Mouse (Mus musculus): ENCODE data around the gene Mrrf.

The Mrrf gene

DNA sequence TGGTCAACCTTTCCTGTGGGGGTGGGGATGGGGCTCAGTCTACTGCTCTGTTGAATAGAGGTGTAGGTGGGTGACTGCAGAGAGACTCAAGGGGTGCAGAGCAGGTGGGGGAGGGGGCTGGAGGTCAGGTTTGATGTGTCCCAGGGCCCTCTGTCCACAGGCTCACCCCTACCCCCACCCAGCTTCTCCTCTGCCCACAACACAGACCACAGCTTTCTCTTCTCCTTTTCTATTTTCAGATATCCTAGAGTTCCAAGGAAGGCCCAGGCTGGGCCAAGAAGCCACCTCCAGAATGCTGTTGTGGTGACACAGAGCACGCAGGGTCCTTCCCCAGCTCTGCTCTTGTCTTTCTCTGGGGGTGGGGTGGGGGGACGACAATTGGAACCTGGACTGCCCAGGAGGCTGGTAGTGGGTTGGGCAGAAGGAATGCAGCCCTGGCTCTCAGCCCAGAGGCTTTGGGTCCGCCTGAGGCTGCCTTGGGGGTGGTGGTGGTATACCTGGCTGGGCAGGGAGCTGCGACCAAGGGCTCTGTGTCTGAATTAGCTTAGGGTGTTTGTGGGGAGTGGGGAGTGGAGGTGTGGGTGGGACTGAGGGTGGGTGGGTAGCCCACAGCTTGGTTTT lies 80.9 kb downstream of the Mrrf start:
- in situ Hi-C loops (cut with MboI; ENCODE audit: low pct_unique_long_range_greater_than_20kb in 1 of 2, low sequenced_read_pairs in 2 of 2, unreplicated experiment in 1 of 2), result loop anchor here in 1 of 2 experiments (10.0 kb wide), 1 partner anchor 212 kb away; no protein-coding TSS in a partner anchor

DNA sequence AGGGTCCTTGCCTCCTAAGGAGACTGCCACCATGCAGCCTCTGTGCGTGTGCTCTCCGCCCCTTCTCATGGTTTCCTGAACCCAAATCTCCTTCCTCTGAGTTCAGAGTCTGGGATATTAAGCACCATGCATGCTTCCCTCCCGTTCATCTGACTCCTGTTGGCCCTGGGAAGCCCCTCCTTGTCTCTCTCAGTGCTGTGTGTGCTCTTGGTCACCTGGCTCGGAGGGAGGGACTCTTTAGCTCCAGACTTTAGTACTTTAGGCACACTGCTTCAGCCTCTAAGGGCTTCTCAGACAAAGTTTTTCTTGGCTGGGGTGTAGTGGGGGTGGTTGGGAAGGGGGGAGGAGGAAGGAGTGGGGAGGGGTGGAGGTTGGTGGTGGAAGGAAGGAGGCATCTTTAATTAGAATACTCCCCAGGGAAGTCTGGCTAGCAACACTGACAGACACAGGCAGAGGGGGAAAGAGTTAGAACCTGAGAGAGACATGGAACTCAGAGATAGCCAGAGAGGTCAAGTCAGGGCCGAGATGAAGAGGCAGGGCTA lies 81.6 kb downstream of the Mrrf start:
- in situ Hi-C loops (cut with MboI; ENCODE audit: low pct_unique_long_range_greater_than_20kb in 1 of 2, low sequenced_read_pairs in 2 of 2, unreplicated experiment in 1 of 2), result loop anchor here in 1 of 2 experiments (10.0 kb wide), 1 partner anchor 213 kb away; no protein-coding TSS in a partner anchor

DNA sequence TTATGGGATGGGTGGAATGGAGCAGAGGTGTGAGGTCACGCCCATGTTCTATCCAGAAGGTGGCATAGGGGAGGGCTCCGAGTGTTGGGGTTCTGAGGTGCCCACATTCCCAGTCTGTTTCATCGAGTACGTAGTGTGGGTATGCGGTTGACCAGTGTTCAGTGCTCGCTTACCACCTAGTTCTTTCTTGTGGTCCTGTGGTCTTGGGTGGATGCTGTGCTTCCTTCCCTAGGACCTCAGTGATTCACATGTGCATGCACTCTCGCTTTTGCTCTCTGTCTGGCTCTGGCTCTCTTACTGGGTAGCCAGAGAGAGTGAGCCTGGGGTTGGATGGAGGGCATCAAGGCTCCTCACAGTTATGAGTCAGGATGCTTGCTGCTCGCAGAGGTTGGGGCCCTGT lies 83.9 kb downstream of the Mrrf start:
- in situ Hi-C loops (cut with MboI; ENCODE audit: low pct_unique_long_range_greater_than_20kb in 1 of 2, low sequenced_read_pairs in 2 of 2, unreplicated experiment in 1 of 2), result no loop called here

DNA sequence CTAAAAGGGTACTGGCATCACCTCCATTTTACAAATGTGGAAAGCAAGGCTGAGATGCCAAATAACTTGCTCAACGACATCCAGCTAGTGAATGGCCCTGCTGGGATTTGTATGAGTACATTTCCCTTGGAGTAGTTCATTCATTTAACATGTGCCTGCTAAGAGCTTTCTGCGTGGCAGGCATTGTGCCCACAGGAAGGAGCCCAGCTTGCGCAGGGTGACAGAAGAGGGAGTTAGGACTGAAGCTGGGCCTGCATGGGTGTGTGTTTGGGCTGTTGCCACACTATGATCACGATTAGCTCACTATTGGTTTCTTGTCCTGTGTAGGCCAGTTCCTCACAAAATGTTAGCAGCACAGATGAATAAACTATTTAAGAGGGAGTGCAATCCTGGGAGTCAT lies 84.7 kb downstream of the Mrrf start:
- in situ Hi-C loops (cut with MboI; ENCODE audit: low pct_unique_long_range_greater_than_20kb in 1 of 2, low sequenced_read_pairs in 2 of 2, unreplicated experiment in 1 of 2), result no loop called here

- in situ Hi-C loops (cut with MboI; ENCODE audit: low pct_unique_long_range_greater_than_20kb in 1 of 2, low sequenced_read_pairs in 2 of 2, unreplicated experiment in 1 of 2), result no loop called here
These were observed 86.1 kb downstream of the Mrrf start for GRCm38 (mm10) chr2:36222168-36222848.

GRCm38 (mm10) chr2:36223436-36223835 lies 87.2 kb downstream of the Mrrf start:
- in situ Hi-C loops (cut with MboI; ENCODE audit: low pct_unique_long_range_greater_than_20kb in 1 of 2, low sequenced_read_pairs in 2 of 2, unreplicated experiment in 1 of 2), result no loop called here

- in situ Hi-C loops (cut with MboI; ENCODE audit: low pct_unique_long_range_greater_than_20kb in 1 of 2, low sequenced_read_pairs in 2 of 2, unreplicated experiment in 1 of 2), result no loop called here
These were observed 88.0 kb downstream of the Mrrf start for GRCm38 (mm10) chr2:36224153-36224552.

DNA sequence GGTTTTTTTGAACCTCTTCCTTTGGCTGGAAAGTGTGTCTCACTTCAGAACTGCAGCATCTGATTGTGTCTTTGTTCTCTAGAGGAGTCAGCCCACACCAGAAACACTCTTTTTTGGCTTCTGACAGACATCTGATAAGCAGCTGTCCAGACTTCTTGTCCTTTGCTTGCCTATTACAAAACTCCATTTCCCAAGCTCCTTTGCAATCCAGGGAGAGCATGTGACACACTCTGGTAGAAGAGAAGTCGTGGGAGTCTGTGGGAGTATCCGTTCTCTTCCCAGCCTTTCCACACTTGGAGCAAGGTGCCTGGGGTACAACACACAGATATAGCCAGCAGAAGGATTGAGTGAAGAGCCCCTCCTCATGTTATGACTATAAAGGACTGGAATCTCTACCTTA lies 88.4 kb downstream of the Mrrf start:
- in situ Hi-C loops (cut with MboI; ENCODE audit: low pct_unique_long_range_greater_than_20kb in 1 of 2, low sequenced_read_pairs in 2 of 2, unreplicated experiment in 1 of 2), result no loop called here

DNA sequence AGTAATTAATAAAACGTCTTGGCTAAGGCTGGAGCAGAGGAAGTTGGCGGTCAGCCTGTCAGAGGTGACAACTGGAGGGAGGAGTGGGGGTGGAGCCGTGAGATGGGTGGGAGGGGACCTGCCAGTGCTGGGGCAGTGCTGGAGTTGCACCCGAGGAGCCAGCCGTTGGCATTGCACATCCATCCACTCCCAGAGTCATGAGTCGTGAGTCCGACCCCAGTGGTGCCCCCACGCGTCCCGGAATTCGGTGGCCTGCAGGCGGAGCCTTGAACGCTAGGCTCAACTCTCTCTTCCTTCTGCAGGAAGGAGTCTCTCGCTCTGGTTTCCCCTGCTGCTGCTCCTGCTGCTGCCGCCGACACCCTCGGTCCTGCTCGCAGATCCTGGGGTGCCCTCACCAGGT lies 94.2 kb downstream of the Mrrf start, which contains the start of gene Ptgs1:
Gene Ptgs1 (plus strand): TSS at position 61 of the 400 bp plus-strand sequence.
- in situ Hi-C loops (cut with MboI; ENCODE audit: low pct_unique_long_range_greater_than_20kb in 1 of 2, low sequenced_read_pairs in 2 of 2, unreplicated experiment in 1 of 2), result no loop called here

DNA sequence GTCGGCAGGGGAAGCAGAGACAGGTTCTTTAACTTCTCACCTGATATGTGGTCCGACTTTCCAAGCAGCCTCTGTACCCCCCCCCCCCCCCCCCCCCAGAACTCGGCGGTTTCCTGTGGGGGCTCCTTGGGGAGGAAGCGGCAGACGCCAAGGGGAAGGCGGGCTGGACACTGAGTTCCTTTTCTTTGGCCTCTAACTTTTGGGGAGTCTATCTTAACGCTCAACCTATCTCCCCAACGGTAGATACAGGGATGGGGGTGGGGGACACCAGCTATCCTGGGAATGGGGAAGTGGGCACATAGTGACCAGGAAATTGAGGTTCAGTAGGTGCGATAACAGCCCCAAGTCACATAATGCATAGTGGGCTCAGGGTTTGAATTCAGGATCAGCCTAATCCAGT lies 94.8 kb downstream of the Mrrf start:
- in situ Hi-C loops (cut with MboI; ENCODE audit: low pct_unique_long_range_greater_than_20kb in 1 of 2, low sequenced_read_pairs in 2 of 2, unreplicated experiment in 1 of 2), result no loop called here

DNA sequence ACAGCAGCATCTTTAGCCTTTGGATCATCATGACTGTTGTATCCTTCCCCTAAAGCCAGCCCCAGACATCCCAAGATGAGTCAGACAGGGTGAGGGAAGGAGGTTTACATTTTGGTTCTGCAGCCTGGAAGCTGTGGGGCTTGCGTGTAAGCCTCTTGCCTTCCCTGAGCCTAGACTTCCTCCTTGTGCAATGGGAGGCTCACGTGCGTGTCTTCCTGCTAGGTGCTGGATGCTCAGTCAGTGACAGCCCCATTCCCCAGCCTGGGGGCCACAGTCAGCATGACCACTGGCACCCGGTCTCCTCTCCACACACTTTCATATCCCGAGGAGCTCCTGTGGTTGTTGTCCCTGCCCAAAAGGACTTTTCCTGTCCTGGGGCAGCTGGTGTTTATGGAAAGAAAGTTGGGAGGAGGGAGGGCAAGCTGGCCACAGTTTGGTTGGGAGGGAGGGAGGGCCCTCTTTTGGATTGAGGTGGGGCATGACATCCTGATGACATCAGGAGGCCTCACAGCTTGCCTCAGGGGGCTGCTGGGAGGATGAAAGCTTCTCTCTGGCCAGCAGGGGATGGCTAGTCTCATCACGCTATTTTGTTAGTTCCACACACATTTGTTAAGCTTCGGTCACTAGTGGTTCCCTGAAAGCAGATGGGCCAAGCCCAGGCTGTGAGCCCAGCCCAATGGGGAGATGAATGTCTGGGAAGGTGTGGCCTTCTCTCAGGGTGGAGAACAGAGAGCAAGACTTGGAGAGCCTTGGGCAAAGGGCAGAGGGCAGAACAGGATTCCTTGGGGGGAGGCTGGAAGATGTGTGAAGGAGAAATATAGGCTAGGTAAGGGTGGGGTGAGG lies 98.6 kb downstream of the Mrrf start:
- in situ Hi-C loops (cut with MboI; ENCODE audit: low pct_unique_long_range_greater_than_20kb in 1 of 2, low sequenced_read_pairs in 2 of 2, unreplicated experiment in 1 of 2), result no loop called here

DNA sequence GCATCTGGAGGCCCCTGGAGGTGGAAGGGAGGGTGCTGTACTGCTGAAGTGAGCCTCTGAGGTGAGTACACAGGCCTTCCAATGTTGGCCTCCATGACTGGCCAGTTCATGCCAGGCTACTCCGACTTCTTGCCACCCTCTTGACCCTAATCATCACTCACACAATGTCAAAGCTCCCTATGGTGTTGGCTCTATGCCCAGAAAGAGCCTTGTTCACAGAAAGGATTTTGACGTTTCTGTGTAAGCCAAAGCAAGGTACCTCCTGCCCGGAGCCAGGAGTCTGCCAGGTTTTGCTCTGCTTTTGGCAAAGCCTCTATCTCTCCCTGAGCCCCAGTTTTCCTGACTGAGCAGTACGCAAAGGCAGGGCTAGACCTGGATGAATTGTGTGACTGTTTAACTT lies 99.7 kb downstream of the Mrrf start:
- in situ Hi-C loops (cut with MboI; ENCODE audit: low pct_unique_long_range_greater_than_20kb in 1 of 2, low sequenced_read_pairs in 2 of 2, unreplicated experiment in 1 of 2), result no loop called here

- in situ Hi-C loops (cut with MboI; ENCODE audit: low pct_unique_long_range_greater_than_20kb in 1 of 2, low sequenced_read_pairs in 2 of 2, unreplicated experiment in 1 of 2), result no loop called here
These were observed 100.7 kb downstream of the Mrrf start for GRCm38 (mm10) chr2:36236889-36237288.

DNA sequence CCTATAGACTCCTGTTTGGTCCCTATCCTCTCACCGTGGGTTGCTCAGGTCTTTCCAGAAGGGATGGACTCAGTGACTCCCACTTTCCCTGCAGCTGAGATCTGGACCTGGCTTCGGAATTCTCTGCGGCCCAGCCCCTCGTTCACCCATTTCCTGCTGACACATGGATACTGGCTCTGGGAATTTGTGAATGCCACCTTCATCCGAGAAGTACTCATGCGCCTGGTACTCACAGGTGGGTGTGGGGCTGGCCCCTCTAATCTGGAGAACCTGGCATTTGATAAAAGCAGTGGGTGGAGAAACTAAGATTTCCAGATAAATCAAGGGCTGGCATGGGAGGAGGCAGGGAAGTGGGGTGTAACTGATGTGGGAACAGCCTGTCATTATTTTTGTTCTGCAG lies 101.4 kb downstream of the Mrrf start:
- in situ Hi-C loops (cut with MboI; ENCODE audit: low pct_unique_long_range_greater_than_20kb in 1 of 2, low sequenced_read_pairs in 2 of 2, unreplicated experiment in 1 of 2), result no loop called here

DNA sequence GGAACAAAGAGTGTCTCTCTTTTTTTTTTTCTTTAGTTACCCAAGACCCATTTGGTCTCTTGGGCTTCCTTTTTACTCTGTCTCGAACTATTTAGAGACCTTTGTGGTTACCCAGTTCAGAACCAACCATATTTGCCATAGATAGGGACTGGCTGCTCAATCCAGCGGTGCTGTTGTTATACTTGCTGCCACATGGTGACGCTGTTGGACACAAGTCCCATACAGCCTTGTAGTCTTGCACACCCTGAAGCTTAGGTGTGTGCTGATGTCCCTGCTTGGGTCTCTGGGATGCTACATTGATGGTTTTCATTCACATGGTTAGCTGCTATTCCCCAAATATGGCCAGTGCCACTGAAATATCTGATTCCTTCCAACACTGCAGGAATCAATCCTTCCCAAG lies 102.3 kb downstream of the Mrrf start:
- in situ Hi-C loops (cut with MboI; ENCODE audit: low pct_unique_long_range_greater_than_20kb in 1 of 2, low sequenced_read_pairs in 2 of 2, unreplicated experiment in 1 of 2), result no loop called here

DNA sequence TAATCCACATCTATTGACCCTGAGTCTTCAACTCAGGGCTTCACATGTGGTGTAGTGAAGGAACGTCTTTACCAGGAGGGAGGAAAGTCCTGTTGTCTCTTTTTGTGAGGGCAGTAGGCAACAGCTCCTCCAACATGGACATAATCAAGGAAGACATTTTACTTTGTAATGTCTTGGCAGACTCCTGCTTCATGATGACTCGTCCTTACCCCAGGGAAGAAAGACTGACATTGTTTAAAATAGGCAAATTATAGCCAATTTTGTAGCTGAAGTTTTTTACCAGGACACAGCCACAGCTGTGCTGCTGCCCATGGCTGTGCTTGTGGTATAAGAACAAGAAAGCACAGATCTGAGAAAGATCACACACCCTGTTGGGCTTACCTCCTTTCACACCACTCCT lies 102.8 kb downstream of the Mrrf start:
- in situ Hi-C loops (cut with MboI; ENCODE audit: low pct_unique_long_range_greater_than_20kb in 1 of 2, low sequenced_read_pairs in 2 of 2, unreplicated experiment in 1 of 2), result no loop called here

All from mouse embryonic stem cell (cell line).